ENCODE assay signal across 8 mouse cellular contexts in genomic region chr8:63951626-63952377, GRCm38 (mm10). TPM values are rescaled to one million over a fixed set of nuclear protein-coding genes. Genes with fewer than 3 reads are reported as not detected.
DNase-seq lines count a peak whose midpoint lies in the region; ATAC-seq and TF ChIP-seq lines count a peak whose summit lies in the region.

Gene Sgo2b, minus strand, starts transcription at chr8:63952248.

- ATAC-seq in kidney, postnatal 0 days (replicated peaks; ENCODE audit: low FRiP score, low read depth), result peak; percentile 52; the same call in 1 of the 2 replicates
- peak; percentile 85 for ATAC-seq in hindbrain, embryonic 12.5 days (ENCODE audit: low FRiP score)

- DNase-seq in kidney, postnatal 0 days (ENCODE audit: low spot score), result peak; percentile 6
- no peak for DNase-seq in kidney, adult 18-20 months
- peak; percentile 3 to 13 for DNase-seq in cerebellum, postnatal 14 days
- DNase-seq in neural tube, embryonic 10.5 days (ENCODE audit: extremely low spot score, low spot score), result peak; percentile 52
- DNase-seq in urinary bladder, postnatal 14 days (ENCODE audit: low spot score), result no peak
- DNase-seq in thymus, postnatal 4 days, result no peak
- DNase-seq in adipocyte (ENCODE audit: low spot score), result no peak

- peak within 1 kb of the TSS; percentile 44 for H3K4me2 ChIP-seq in kidney, postnatal 0 days (ENCODE audit: low read length)
- peak within 1 kb of the TSS; percentile 70 for H3K4me2 ChIP-seq in hindbrain, embryonic 12.5 days (replicated peaks)

- TF ChIP-seq CTCF in kidney, postnatal 0 days (IDR thresholded peaks at IDR 0.05; ENCODE audit: low read depth), result no peak

- H3K27ac ChIP-seq in kidney, postnatal 0 days, result no peak within 1 kb of the TSS
- no peak within 1 kb of the TSS for H3K27ac ChIP-seq in hindbrain, embryonic 12.5 days

- H3K27me3 ChIP-seq in kidney, postnatal 0 days (ENCODE audit: insufficient read depth, low read length), result no peaks in the 10 kb centered on the region
- H3K27me3 ChIP-seq in hindbrain, embryonic 12.5 days, result no peaks in the 10 kb centered on the region

- H3K36me3 ChIP-seq in kidney, postnatal 0 days (ENCODE audit: insufficient read depth, low read length), result no peaks in the 10 kb centered on the region
- no peaks in the 10 kb centered on the region for H3K36me3 ChIP-seq in hindbrain, embryonic 12.5 days

- 4% methylated on average over 28 of the region's 30 CpGs for WGBS in kidney, postnatal 0 days
- WGBS in hindbrain, embryonic 12.5 days, result 8% methylated on average over 28 of the region's 30 CpGs

- no peaks in the 10 kb centered on the region for H3K9me3 ChIP-seq in kidney, postnatal 0 days (replicated peaks; ENCODE audit: low read length)
- no peaks in the 10 kb centered on the region for H3K9me3 ChIP-seq in hindbrain, embryonic 12.5 days (replicated peaks)

- 0 out of 2 replicates have a peak within 1 kb of the TSS, but pooled peaks have one; percentile 13 for H3K4me3 ChIP-seq in kidney, postnatal 0 days (replicated peaks; ENCODE audit: low read depth, low read length)
- peak within 1 kb of the TSS; percentile 36 for H3K4me3 ChIP-seq in hindbrain, embryonic 12.5 days

- no peaks in the 10 kb centered on the region for H3K4me1 ChIP-seq in kidney, postnatal 0 days (replicated peaks; ENCODE audit: insufficient read depth, low read length)
- peaks cover 5% of the 10 kb centered on the region; the same call in 1 of the 2 replicates for H3K4me1 ChIP-seq in hindbrain, embryonic 12.5 days

- H3K9ac ChIP-seq in kidney, postnatal 0 days (ENCODE audit: low read depth, low read length), result no peak within 1 kb of the TSS; the same call in 1 of the 2 replicates
- peak within 1 kb of the TSS; percentile 49; the same call in 1 of the 2 replicates for H3K9ac ChIP-seq in hindbrain, embryonic 12.5 days

RNA-seq across cellular contexts. Expression of gene Sgo2b, which starts in this region (rescaled TPM):
- polyA plus RNA-seq in kidney, postnatal 0 days (2015; fragmentation: Nextera tagmentation; extraction: Ambion mirVana), result not detected in 2 replicates
- polyA plus RNA-seq in hindbrain, embryonic 12.5 days (2016; fragmentation: Nextera tagmentation; extraction: Ambion mirVana), result 0.13 TPM in 1 of 2 replicates, not detected in the other

Comparison
In these comparisons a context has a peak if more than half of its experiments do, and no peak if none do; other contexts are left out.
1. Peak in DNase-seq, ATAC-seq, H3K4me3 ChIP-seq and H3K4me2 ChIP-seq in kidney, postnatal 0 days; RNA of the gene not detected or under 1 TPM.
2. Peak in ATAC-seq, H3K4me3 ChIP-seq, H3K9ac ChIP-seq and H3K4me2 ChIP-seq in hindbrain, embryonic 12.5 days; RNA of the gene not detected or under 1 TPM.
3. DNase-seq: peak in cerebellum, postnatal 14 days (2 of 2) and neural tube, embryonic 10.5 days (single experiment); none in kidney, adult 18-20 months (single experiment), urinary bladder, postnatal 14 days (single experiment), thymus, postnatal 4 days (single experiment) and adipocyte (single experiment).